Mouse (Mus musculus): ENCODE measurements at regions not wholly inside any gene's neighbourhood (a gene's known extent, or its start where the extent isn't known, plus 50 kb on each side); places are given as distances from the start of the nearest gene placed in this dataset.
"Not testable (repeated sequence)": the region's sequence is repeated elsewhere in the genome, so short reads cannot be mapped to it uniquely, and the experiment has no call there.

DNA sequence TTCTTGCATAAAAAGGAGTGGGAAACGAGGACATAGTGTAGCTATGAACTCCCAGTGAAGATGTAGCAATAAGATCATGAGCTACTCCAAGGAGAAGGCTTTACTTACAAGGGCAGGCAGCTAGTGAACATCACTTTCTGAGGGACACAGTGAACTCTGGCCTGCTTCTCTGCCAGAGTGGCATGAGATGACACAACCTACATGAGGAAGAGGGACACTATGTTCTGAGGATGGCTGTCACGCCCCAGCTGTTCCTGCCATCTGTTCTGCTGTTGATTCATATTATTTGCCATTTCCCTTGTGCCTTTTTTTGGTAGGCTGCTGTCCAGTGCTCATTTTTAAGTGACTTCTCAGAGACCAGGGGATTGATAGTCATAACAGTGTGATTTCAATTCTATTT, 118.2 kb upstream of the 4931417E11Rik start:
- Histone ChIP-seq H3K9ac (replicated peaks) (no peak overlapping the region), H3K27me3 (no peaks in the 10 kb centered on the region), H3K4me3 (replicated peaks) (no peak overlapping the region), H3K9me3 (no peaks in the 10 kb centered on the region), H3K27ac (no peak overlapping the region), H3K36me3 (no peaks in the 10 kb centered on the region), H3K4me2 (no peak overlapping the region), H3K4me1 (replicated peaks) (no peaks in the 10 kb centered on the region)
- no peak for ATAC-seq (ENCODE audit: insufficient number of reproducible peaks, insufficient read depth, low FRiP score, low TSS enrichment, low read depth)
- WGBS = 88% methylated on average over 2 of the region's 2 CpGs

DNA sequence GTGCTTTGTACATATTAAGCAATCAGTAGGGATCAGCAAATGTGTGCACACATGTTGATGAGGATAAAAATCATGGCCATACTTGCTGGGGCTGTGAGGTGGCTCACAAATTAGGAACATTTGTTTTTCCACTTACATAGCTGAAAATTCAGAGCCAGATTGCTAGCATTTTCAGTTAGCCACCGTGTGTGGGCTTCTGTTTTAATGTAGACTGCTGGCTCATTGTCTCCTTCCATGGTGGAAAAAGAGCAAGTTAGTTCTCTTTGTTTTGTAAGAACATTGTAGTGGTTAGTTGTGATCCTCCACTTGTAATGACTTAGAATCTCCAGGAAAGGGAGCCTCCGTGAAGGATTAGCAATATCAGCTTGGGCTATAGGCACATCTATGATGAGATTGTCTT, 107.2 kb upstream of the 4931417E11Rik start:
- no peak overlapping the region for H3K27ac ChIP-seq
- no peaks in the 10 kb centered on the region for H3K9me3 ChIP-seq
- no peak overlapping the region for H3K4me2 ChIP-seq
- no peaks in the 10 kb centered on the region for H3K4me1 ChIP-seq (replicated peaks)
- H3K4me3 ChIP-seq (replicated peaks) = no peak overlapping the region
- H3K27me3 ChIP-seq = no peaks in the 10 kb centered on the region
- no peaks in the 10 kb centered on the region for H3K36me3 ChIP-seq
- ATAC-seq (ENCODE audit: insufficient number of reproducible peaks, insufficient read depth, low FRiP score, low TSS enrichment, low read depth) = no peak
- no peak overlapping the region for H3K9ac ChIP-seq (replicated peaks)
- WGBS = 72% methylated on average over 2 of the region's 2 CpGs

DNA sequence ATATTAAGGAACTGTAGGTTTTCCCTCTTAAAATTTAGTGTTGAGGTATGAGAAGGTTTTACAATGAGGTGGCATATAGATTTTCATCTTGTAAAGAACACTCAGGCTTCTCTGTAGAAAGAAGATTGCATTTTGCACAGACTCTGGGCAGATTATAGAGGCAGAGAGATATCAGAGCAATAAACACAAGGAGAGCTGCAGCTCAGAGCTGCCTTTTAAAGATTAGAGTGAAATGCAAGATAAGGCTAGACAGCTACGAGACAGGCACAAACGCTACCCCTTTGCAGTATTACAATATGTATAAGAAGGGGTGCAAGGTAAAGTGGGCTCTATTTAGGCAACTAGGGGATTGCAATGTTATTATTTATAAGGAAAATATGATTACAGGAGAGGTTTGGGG, 90.5 kb upstream of the 4931417E11Rik start:
- H3K27me3 ChIP-seq = no peaks in the 10 kb centered on the region
- no peak overlapping the region for H3K27ac ChIP-seq
- no peak overlapping the region for H3K4me3 ChIP-seq (replicated peaks)
- H3K4me1 ChIP-seq (replicated peaks) = no peaks in the 10 kb centered on the region
- no peaks in the 10 kb centered on the region for H3K9me3 ChIP-seq
- no peak for ATAC-seq (ENCODE audit: insufficient number of reproducible peaks, insufficient read depth, low FRiP score, low TSS enrichment, low read depth)
- H3K36me3 ChIP-seq = no peaks in the 10 kb centered on the region
- 92% methylated on average over 2 of the region's 2 CpGs for WGBS
- no peak overlapping the region for H3K9ac ChIP-seq (replicated peaks)
- H3K4me2 ChIP-seq = no peak overlapping the region

DNA sequence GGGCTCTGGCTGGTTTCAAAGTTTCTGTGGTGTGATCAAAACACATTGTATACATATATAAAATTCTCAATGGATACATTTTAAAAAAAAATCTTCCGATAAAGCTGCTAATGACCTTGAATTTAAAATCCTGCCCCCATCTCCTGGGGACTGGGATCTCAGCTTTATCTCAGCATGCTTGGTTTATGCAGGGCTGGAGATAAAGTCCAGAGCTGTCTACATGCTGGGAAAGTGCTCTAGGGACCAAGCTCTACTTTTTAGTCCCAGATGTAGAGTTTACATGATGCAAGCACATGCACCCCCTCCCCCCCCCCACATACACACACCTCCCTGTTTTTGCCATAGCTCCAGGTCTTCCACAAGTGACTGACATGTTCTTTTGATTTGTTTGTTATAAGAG, 61.1 kb upstream of the 4931417E11Rik start:
- Histone ChIP-seq H3K4me3 (replicated peaks) (no peak overlapping the region), H3K9ac (replicated peaks) (no peak overlapping the region), H3K27me3 (no peaks in the 10 kb centered on the region), H3K4me1 (replicated peaks) (no peaks in the 10 kb centered on the region), H3K4me2 (no peak overlapping the region), H3K36me3 (no peaks in the 10 kb centered on the region), H3K27ac (no peak overlapping the region), H3K9me3 (no peaks in the 10 kb centered on the region)
- ATAC-seq (ENCODE audit: insufficient number of reproducible peaks, insufficient read depth, low FRiP score, low TSS enrichment, low read depth) = no peak
- WGBS = 89% methylated on average over 1 of the region's 1 CpGs

DNA sequence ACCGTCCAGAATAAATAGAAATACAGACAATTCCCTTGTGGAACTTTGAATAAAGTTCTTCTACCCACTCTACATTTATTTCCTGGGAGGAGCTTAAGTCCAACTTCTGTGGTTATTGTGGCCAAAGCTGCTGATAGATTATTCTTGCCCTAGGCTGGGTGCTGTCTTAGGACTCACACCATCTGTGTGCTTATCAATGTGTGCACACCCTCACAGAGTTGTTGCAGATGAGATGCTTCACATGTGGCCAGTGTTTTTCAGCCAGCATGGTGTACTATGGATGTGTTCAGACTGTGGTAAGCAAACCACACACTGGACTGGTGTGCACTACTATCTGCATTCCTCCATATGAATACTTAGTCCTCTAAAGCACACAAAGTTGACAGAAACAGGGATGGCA, 60.6 kb upstream of the 4931417E11Rik start:
- no peaks in the 10 kb centered on the region for H3K9me3 ChIP-seq
- no peak overlapping the region for H3K9ac ChIP-seq (replicated peaks)
- no peaks in the 10 kb centered on the region for H3K36me3 ChIP-seq
- no peak for ATAC-seq (ENCODE audit: insufficient number of reproducible peaks, insufficient read depth, low FRiP score, low TSS enrichment, low read depth)
- no peak overlapping the region for H3K27ac ChIP-seq
- H3K4me3 ChIP-seq (replicated peaks) = no peak overlapping the region
- H3K4me1 ChIP-seq (replicated peaks) = peaks cover under 1% of the 10 kb centered on the region; the same call in 1 of the 2 replicates
- H3K4me2 ChIP-seq = no peak overlapping the region
- H3K27me3 ChIP-seq = no peaks in the 10 kb centered on the region
- 91% methylated on average over 1 of the region's 1 CpGs for WGBS

DNA sequence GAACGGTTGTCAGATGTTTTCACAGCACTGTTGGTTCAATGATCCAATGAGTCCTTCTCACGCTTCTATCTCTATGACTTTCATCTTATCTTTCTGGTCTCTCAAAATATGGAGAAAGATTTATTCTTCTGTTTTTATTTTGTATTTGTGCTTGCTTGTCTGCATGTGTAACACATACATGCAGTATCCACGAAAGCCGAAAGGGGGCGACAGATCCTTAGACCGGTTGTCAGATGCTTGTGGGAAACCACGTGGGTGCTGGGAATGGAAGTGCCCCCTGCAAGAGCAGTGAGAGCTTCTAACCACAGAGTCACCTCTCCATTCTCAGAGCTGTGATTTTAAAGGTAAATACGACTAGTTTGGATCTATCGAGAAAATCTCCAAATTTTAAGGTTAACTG, 54.2 kb upstream of the 4931417E11Rik start:
- peaks cover 4% of the 10 kb centered on the region for H3K4me1 ChIP-seq (replicated peaks)
- H3K4me2 ChIP-seq = no peak overlapping the region
- 67% methylated on average over 9 of the region's 9 CpGs for WGBS
- no peaks in the 10 kb centered on the region for H3K9me3 ChIP-seq
- H3K4me3 ChIP-seq (replicated peaks) = no peak overlapping the region
- H3K27ac ChIP-seq = no peak overlapping the region
- no peaks in the 10 kb centered on the region; the same call in 1 of the 2 replicates for H3K27me3 ChIP-seq
- no peaks in the 10 kb centered on the region for H3K36me3 ChIP-seq
- no peak overlapping the region for H3K9ac ChIP-seq (replicated peaks)
- ATAC-seq (ENCODE audit: insufficient number of reproducible peaks, insufficient read depth, low FRiP score, low TSS enrichment, low read depth) = no peak

DNA sequence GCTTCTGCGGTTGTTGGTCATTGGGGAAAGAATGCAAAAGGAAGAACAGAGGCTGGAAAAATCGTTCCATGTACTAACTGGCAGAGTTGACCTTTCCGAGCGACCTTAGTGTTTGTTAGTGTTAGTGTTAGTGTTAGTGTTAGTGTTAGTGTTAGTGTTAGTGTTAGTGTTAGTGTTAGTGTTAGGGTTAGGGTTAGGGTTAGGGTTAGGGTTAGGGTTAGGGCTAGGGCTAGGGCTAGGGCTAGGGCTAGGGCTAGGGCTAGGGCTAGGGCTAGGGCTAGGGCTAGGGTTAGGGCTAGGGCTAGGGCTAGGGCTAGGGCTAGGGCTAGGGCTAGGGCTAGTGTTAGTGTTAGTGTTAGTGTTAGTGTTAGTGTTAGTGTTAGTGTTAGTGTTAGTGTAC, 50.4 kb upstream of the 4931417E11Rik start:
- not testable (repeated sequence) for H3K4me2 ChIP-seq; H3K9ac ChIP-seq (replicated peaks); ATAC-seq (ENCODE audit: insufficient number of reproducible peaks, insufficient read depth, low FRiP score, low TSS enrichment, low read depth); H3K36me3 ChIP-seq; H3K9me3 ChIP-seq; H3K4me1 ChIP-seq (replicated peaks); H3K27ac ChIP-seq; H3K27me3 ChIP-seq; H3K4me3 ChIP-seq (replicated peaks)
- 83% methylated on average over 4 of the region's 4 CpGs for WGBS
